Comparison of ENCODE assay signal across 9 mouse cellular contexts in the genomic region with DNA sequence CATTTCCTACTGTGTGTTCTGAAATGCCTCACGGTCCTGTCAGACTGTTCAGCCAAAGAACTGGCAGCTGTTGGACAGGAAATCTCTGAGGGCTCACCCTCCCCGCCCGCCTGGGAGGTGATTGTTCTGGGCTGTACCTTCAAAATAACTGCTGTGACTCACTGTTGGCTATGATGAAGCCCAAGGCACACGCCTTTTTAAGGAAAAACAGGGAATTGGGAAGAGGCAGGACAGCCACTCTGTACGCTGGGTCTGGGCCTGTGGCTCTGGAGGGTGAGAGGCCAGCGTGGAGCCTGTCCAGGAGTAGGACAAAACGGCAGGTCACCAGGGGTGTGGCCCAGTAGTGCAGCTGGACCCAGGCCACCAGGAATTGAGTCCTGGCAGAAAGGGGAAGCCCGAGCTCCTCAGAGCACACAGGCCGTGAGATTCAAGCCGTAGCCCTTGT. TPM values are rescaled to one million over a fixed set of nuclear protein-coding genes. Genes with fewer than 3 reads are reported as not detected.
DNase-seq lines count a peak whose midpoint lies in the region; ATAC-seq and TF ChIP-seq lines count a peak whose summit lies in the region.
"Had no signal": no experiment of that assay in that cellular context is flagged by ENCODE, and none has a peak within 500 bp of the region (broad histone marks: within the 10 kb centered on the region; RNA-seq: fewer than 3 reads in every experiment).

No protein-coding gene starts in this region.

- TF ChIP-seq CTCF in stomach, postnatal 0 days (IDR thresholded peaks at IDR 0.05; ENCODE audit: low read depth): no peak

- no peak for DNase-seq in hindbrain, embryonic 10.5 days (ENCODE audit: low spot score)
- no peak for DNase-seq in hindbrain, embryonic 11.5 days (ENCODE audit: low spot score)
- peak; percentile 93 for DNase-seq in NIH3T3 (ENCODE audit: low read depth)
- DNase-seq in heart, adult 9 months (ENCODE audit: low spot score in 2 of 2): peak; percentile 88 to 89
- peak; percentile 71 for DNase-seq in kidney, postnatal 14 days
- DNase-seq in stomach, postnatal 0 days (ENCODE audit: low spot score): peak; percentile 81
- DNase-seq in ovary, postnatal 10 days (ENCODE audit: low spot score): no peak
- no peak for DNase-seq in testis, postnatal 14 days (ENCODE audit: low spot score)

- no peak overlapping the region for H3K9ac ChIP-seq in hindbrain, embryonic 11.5 days (ENCODE audit: low read depth, low read length)
- peak overlapping the region; percentile 18; the same call in 1 of the 2 replicates for H3K9ac ChIP-seq in stomach, postnatal 0 days (ENCODE audit: low read length)
- H3K9ac ChIP-seq: neural tube, embryonic 12.5 days had no signal

- no peak overlapping the region for H3K4me3 ChIP-seq in hindbrain, embryonic 10.5 days
- H3K4me3 ChIP-seq in hindbrain, embryonic 11.5 days (ENCODE audit: low read depth, low read length): no peak overlapping the region
- H3K4me3 ChIP-seq in stomach, postnatal 0 days (ENCODE audit: low read depth, low read length): no peak overlapping the region
- H3K4me3 ChIP-seq: neural tube, embryonic 12.5 days had no signal

- ATAC-seq in hindbrain, embryonic 11.5 days (ENCODE audit: low FRiP score): no peak
- ATAC-seq in stomach, postnatal 0 days (ENCODE audit: low FRiP score, low TSS enrichment): peak; percentile 72

- TF ChIP-seq EP300 in stomach, postnatal 0 days (optimal IDR thresholded peaks at IDR 0.05): no peak

- peaks cover 14% of the 10 kb centered on the region; the same call in 1 of the 2 replicates for H3K36me3 ChIP-seq in hindbrain, embryonic 10.5 days
- no peaks in the 10 kb centered on the region for H3K36me3 ChIP-seq in hindbrain, embryonic 11.5 days (ENCODE audit: control insufficient read depth, insufficient read depth, low read length)
- H3K36me3 ChIP-seq in stomach, postnatal 0 days (ENCODE audit: control insufficient read depth, insufficient read depth, low read length): no peaks in the 10 kb centered on the region
- H3K36me3 ChIP-seq: neural tube, embryonic 12.5 days had no signal

- 0 out of 2 replicates have a peak overlapping the region, but pooled peaks have one; percentile 36 for H3K27ac ChIP-seq in hindbrain, embryonic 10.5 days
- no peak overlapping the region for H3K27ac ChIP-seq in hindbrain, embryonic 11.5 days (ENCODE audit: low read depth, low read length)
- H3K27ac ChIP-seq in stomach, postnatal 0 days (replicated peaks): peak overlapping the region; percentile 86
- H3K27ac ChIP-seq: neural tube, embryonic 12.5 days had no signal

- H3K9me3 ChIP-seq in hindbrain, embryonic 10.5 days: no peaks in the 10 kb centered on the region
- H3K9me3 ChIP-seq in hindbrain, embryonic 11.5 days (ENCODE audit: control insufficient read depth, low read length): no peaks in the 10 kb centered on the region
- H3K9me3 ChIP-seq in stomach, postnatal 0 days (ENCODE audit: control insufficient read depth, low read length): no peaks in the 10 kb centered on the region
- H3K9me3 ChIP-seq: neural tube, embryonic 12.5 days had no signal

- H3K4me1 ChIP-seq in hindbrain, embryonic 10.5 days (replicated peaks): peaks cover 73% of the 10 kb centered on the region
- H3K4me1 ChIP-seq in hindbrain, embryonic 11.5 days (replicated peaks; ENCODE audit: control insufficient read depth, insufficient read depth, low read length): peaks cover 8% of the 10 kb centered on the region; the same call in 1 of the 2 replicates
- peaks cover 5% of the 10 kb centered on the region; the same call in 1 of the 2 replicates for H3K4me1 ChIP-seq in stomach, postnatal 0 days (replicated peaks; ENCODE audit: control insufficient read depth, insufficient read depth)

- H3K27me3 ChIP-seq in hindbrain, embryonic 10.5 days (ENCODE audit: insufficient read depth, poor library complexity, severe bottlenecking): peaks cover 5% of the 10 kb centered on the region
- H3K27me3 ChIP-seq in hindbrain, embryonic 11.5 days (ENCODE audit: control insufficient read depth, insufficient read depth, low read length): peaks cover 10% of the 10 kb centered on the region; the same call in 1 of the 2 replicates
- no peaks in the 10 kb centered on the region for H3K27me3 ChIP-seq in stomach, postnatal 0 days (ENCODE audit: control insufficient read depth, insufficient read depth, low read length)

- WGBS in hindbrain, embryonic 10.5 days: 85% methylated on average over 10 of the region's 10 CpGs
- 86% methylated on average over 10 of the region's 10 CpGs for WGBS in hindbrain, embryonic 11.5 days
- 48% methylated on average over 10 of the region's 10 CpGs for WGBS in stomach, postnatal 0 days

- H3K4me2 ChIP-seq in hindbrain, embryonic 11.5 days (replicated peaks; ENCODE audit: low read depth, low read length): no peak overlapping the region
- no peak overlapping the region for H3K4me2 ChIP-seq in stomach, postnatal 0 days (replicated peaks; ENCODE audit: low read depth)
- H3K4me2 ChIP-seq: neural tube, embryonic 12.5 days had no signal

RNA-seq across cellular contexts. Expression of a gene that starts 18.8 kb away (rescaled TPM):
- polyA plus RNA-seq in hindbrain, embryonic 10.5 days (2016; fragmentation: Nextera tagmentation; extraction: Ambion mirVana): 12.2 and 12.5 TPM in 2 replicates
- polyA plus RNA-seq in hindbrain, embryonic 11.5 days (2014; fragmentation: Nextera tagmentation; extraction: Ambion mirVana): 6.0 and 9.7 TPM in 2 replicates
- polyA plus RNA-seq in stomach, postnatal 0 days (2015; fragmentation: Nextera tagmentation; extraction: Ambion mirVana): 31.2 and 32.2 TPM in 2 replicates

RNA-seq across cellular contexts. Expression of a gene that starts 39.9 kb away (rescaled TPM):
- 57.5 and 71.8 TPM in 2 replicates for polyA plus RNA-seq in hindbrain, embryonic 10.5 days (2016; fragmentation: Nextera tagmentation; extraction: Ambion mirVana)
- 38.3 and 48.8 TPM in 2 replicates for polyA plus RNA-seq in hindbrain, embryonic 11.5 days (2014; fragmentation: Nextera tagmentation; extraction: Ambion mirVana)
- 31.0 and 35.8 TPM in 2 replicates for polyA plus RNA-seq in stomach, postnatal 0 days (2015; fragmentation: Nextera tagmentation; extraction: Ambion mirVana)

Comparison
In these comparisons a context has a peak if more than half of its experiments do, and no peak if none do; other contexts are left out.
1. DNase-seq: peak in NIH3T3 (single experiment), heart, adult 9 months (2 of 2), kidney, postnatal 14 days (single experiment) and stomach, postnatal 0 days (single experiment); none in hindbrain, embryonic 10.5 days (single experiment), hindbrain, embryonic 11.5 days (single experiment), ovary, postnatal 10 days (single experiment) and testis, postnatal 14 days (single experiment).